Mouse (Mus musculus): Measurements from ENCODE around the gene Cfap52. TPM values are rescaled to one million over a fixed set of nuclear protein-coding genes. Genes with fewer than 3 reads are reported as not detected.

Cfap52 gene
- polyA plus RNA-seq, 1 experiment from 2014 or later: 0.76 TPM

GRCm38 (mm10) chr11:67973225-67973624, 7.8 kb upstream of the Cfap52 start:
- H3K27ac ChIP-seq: no peak overlapping the region
- no peak overlapping the region for H3K4me3 ChIP-seq
- peaks cover 28% of the 10 kb centered on the region for H3K36me3 ChIP-seq
- H3K4me2 ChIP-seq (replicated peaks): no peak overlapping the region
- H3K27me3 ChIP-seq: no peaks in the 10 kb centered on the region
- H3K9ac ChIP-seq: no peak overlapping the region
- ATAC-seq (ENCODE audit: low FRiP score, low read depth): no peak
- 83% methylated on average over 5 of the region's 5 CpGs for WGBS
- no peaks in the 10 kb centered on the region for H3K4me1 ChIP-seq
- no peaks in the 10 kb centered on the region for H3K9me3 ChIP-seq

- Histone ChIP-seq H3K4me3 (no peak overlapping the region), H3K27ac (no peak overlapping the region), H3K9me3 (no peaks in the 10 kb centered on the region), H3K27me3 (no peaks in the 10 kb centered on the region), H3K36me3 (peaks cover 28% of the 10 kb centered on the region), H3K9ac (no peak overlapping the region), H3K4me1 (0 out of 2 replicates have a peak, but pooled peaks cover 4% of the 10 kb centered on the region), H3K4me2 (replicated peaks) (no peak overlapping the region)
- no peak for ATAC-seq (ENCODE audit: low FRiP score, low read depth)
- WGBS: 64% methylated on average over 1 of the region's 1 CpGs
These were observed 7.2 kb upstream of the Cfap52 start for GRCm38 (mm10) chr11:67972606-67973005.

GRCm38 (mm10) chr11:67967831-67968230, 2.4 kb upstream of the Cfap52 start:
- Histone ChIP-seq H3K9me3 (no peaks in the 10 kb centered on the region), H3K27me3 (no peaks in the 10 kb centered on the region), H3K9ac (no peak overlapping the region), H3K4me2 (replicated peaks) (peak overlapping the region; percentile 90; the same call in 1 of the 2 replicates), H3K36me3 (peaks cover 16% of the 10 kb centered on the region), H3K27ac (no peak overlapping the region), H3K4me1 (peaks cover 21% of the 10 kb centered on the region), H3K4me3 (0 out of 2 replicates have a peak overlapping the region, but pooled peaks have one; percentile 87)
- no peak for ATAC-seq (ENCODE audit: low FRiP score, low read depth)
- WGBS: 75% methylated on average over 11 of the region's 11 CpGs

DNA sequence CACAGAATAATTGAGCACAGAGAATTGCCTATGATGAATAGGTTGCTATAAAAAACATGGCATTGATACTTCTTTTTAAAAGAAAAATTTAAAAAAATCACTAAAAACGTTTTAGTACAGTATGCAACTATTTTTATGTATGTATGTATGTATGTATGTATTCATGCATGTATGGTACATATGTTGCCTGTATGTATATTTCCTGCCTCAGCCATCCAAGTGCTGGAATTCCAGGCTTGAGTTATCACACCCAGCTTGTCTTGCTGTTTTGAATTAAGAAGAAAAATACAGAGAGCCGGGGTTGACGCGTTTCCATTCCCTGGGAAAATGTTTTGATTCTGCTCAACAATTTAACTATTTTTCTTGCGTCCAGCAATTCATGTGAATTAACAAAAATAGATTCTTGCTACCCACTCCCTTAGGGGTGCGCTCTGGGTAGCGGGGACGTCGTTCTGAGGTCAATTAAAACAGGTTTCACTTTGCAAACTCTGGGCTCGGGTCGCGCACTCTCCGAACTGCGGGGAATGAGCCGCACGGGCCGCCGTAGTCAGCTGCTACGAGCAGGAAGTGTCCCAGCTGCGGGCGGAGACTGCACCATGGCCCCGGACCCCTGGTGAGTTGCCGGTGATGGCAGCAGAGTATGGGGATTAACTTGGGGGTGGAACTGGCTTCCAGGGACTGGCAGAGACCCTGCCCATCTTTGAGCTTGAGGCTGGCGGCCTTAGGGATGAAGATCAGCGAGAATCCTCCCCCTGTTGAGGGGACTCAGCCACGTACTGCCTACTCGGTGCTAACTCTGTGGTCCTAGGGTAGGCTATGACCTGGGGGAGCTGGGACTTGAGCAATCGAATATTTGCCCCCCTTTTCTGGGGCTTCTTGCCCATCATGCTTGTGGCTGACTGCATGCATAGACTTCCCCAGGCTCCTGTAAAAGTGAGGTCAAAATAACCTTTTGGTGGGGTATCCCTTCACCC, 741 bp upstream of the Cfap52 start, which contains the start of gene Stx8:
Gene Stx8 (plus strand): TSS at position 289 of the 974 bp plus-strand sequence.
- H3K9ac ChIP-seq: peak within 1 kb of the TSS; percentile 88
- under 1% methylated on average over 28 of the region's 28 CpGs for WGBS
- peaks cover 11% of the 10 kb centered on the region for H3K36me3 ChIP-seq
- peak; percentile 71; the same call in 1 of the 2 replicates for ATAC-seq (ENCODE audit: low FRiP score, low read depth)
- peak within 1 kb of the TSS; percentile 90 for H3K4me2 ChIP-seq (replicated peaks)
- H3K27ac ChIP-seq: peak within 1 kb of the TSS; percentile 22; the same call in 1 of the 2 replicates
- no peaks in the 10 kb centered on the region for H3K9me3 ChIP-seq
- peak within 1 kb of the TSS; percentile 87 for H3K4me3 ChIP-seq
- H3K4me1 ChIP-seq: peaks cover 21% of the 10 kb centered on the region
- H3K27me3 ChIP-seq: no peaks in the 10 kb centered on the region

DNA sequence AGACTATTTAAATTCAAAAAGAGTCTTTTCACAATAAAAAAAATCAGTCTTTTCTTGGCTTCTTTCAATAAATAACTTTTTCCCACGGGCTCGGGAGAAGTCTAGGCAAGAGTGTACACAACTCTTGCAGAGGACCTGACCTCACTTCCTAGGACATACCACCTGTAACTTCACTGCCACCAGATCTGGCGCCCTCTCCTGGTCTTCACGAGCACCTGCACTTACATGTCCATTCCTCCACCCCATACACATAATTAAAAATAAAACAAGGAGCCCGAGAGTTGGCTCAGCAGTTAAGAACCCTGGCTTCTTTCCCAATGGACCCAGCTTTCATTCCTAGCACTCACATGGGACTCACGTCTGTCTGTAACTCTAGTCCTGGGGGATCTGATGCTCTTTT, 1.3 kb downstream of the Cfap52 start:
- Histone ChIP-seq H3K9me3 (no peaks in the 10 kb centered on the region), H3K4me1 (peaks cover 21% of the 10 kb centered on the region), H3K9ac (no peak overlapping the region), H3K27me3 (no peaks in the 10 kb centered on the region), H3K4me3 (no peak overlapping the region), H3K36me3 (no peaks in the 10 kb centered on the region), H3K4me2 (replicated peaks) (no peak overlapping the region), H3K27ac (no peak overlapping the region)
- 72% methylated on average over 6 of the region's 6 CpGs for WGBS
- ATAC-seq (ENCODE audit: low FRiP score, low read depth): no peak

- no peak for ATAC-seq (ENCODE audit: low FRiP score, low read depth)
- WGBS: 81% methylated on average over 6 of the region's 6 CpGs
- Histone ChIP-seq H3K4me1 (no peaks in the 10 kb centered on the region), H3K36me3 (no peaks in the 10 kb centered on the region), H3K27me3 (no peaks in the 10 kb centered on the region), H3K4me3 (no peak overlapping the region), H3K27ac (no peak overlapping the region), H3K9me3 (no peaks in the 10 kb centered on the region), H3K4me2 (replicated peaks) (no peak overlapping the region), H3K9ac (no peak overlapping the region)
These were observed 11.0 kb downstream of the Cfap52 start for GRCm38 (mm10) chr11:67954413-67954812.

DNA sequence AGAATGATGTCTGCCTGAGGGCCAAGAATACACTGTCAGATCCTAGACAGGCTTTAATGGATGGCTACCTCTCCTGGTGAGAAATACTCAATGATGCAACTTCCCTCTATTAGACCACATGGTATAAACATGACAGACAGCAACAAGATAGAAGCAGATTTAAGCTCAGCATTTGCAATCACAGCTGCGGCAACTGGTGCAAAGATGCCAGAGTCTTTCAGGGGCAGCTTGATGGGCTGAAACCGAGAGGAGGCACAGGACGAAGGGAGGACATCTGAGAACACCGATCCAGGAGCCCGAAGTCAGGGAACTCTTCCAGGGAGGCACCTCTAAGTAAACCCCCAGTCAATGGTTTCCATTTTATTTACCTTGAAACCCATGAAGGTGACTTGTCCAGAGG, 11.8 kb downstream of the Cfap52 start:
- H3K9ac ChIP-seq: no peak overlapping the region
- H3K27ac ChIP-seq: no peak overlapping the region
- H3K4me2 ChIP-seq (replicated peaks): no peak overlapping the region
- 78% methylated on average over 5 of the region's 5 CpGs for WGBS
- ATAC-seq (ENCODE audit: low FRiP score, low read depth): no peak
- no peak overlapping the region for H3K4me3 ChIP-seq
- no peaks in the 10 kb centered on the region for H3K27me3 ChIP-seq
- H3K4me1 ChIP-seq: peaks cover 4% of the 10 kb centered on the region
- H3K36me3 ChIP-seq: no peaks in the 10 kb centered on the region
- H3K9me3 ChIP-seq: no peaks in the 10 kb centered on the region

GRCm38 (mm10) chr11:67949475-67949874, 16.0 kb downstream of the Cfap52 start:
- Histone ChIP-seq H3K27me3 (no peaks in the 10 kb centered on the region), H3K4me2 (replicated peaks) (no peak overlapping the region), H3K9me3 (no peaks in the 10 kb centered on the region), H3K9ac (no peak overlapping the region), H3K4me1 (peaks cover 5% of the 10 kb centered on the region), H3K4me3 (no peak overlapping the region), H3K36me3 (no peaks in the 10 kb centered on the region), H3K27ac (no peak overlapping the region)
- ATAC-seq (ENCODE audit: low FRiP score, low read depth): no peak
- WGBS: 89% methylated on average over 9 of the region's 9 CpGs

GRCm38 (mm10) chr11:67948229-67948628, 17.2 kb downstream of the Cfap52 start:
- H3K4me2 ChIP-seq (replicated peaks): no peak overlapping the region
- H3K27ac ChIP-seq: no peak overlapping the region
- no peaks in the 10 kb centered on the region for H3K36me3 ChIP-seq
- ATAC-seq (ENCODE audit: low FRiP score, low read depth): no peak
- H3K4me3 ChIP-seq: no peak overlapping the region
- peaks cover 5% of the 10 kb centered on the region for H3K4me1 ChIP-seq
- H3K9ac ChIP-seq: no peak overlapping the region
- no peaks in the 10 kb centered on the region for H3K9me3 ChIP-seq
- WGBS: 56% methylated on average over 3 of the region's 3 CpGs
- H3K27me3 ChIP-seq: no peaks in the 10 kb centered on the region

- Histone ChIP-seq H3K36me3 (no peaks in the 10 kb centered on the region), H3K4me3 (no peak overlapping the region), H3K27me3 (0 out of 2 replicates have a peak, but pooled peaks cover 2% of the 10 kb centered on the region), H3K27ac (no peak overlapping the region), H3K4me1 (no peaks in the 10 kb centered on the region), H3K4me2 (replicated peaks) (no peak overlapping the region), H3K9me3 (no peaks in the 10 kb centered on the region), H3K9ac (no peak overlapping the region)
- no peak for ATAC-seq (ENCODE audit: low FRiP score, low read depth)
- WGBS: 95% methylated on average over 3 of the region's 3 CpGs
These were observed 33.3 kb downstream of the Cfap52 start for GRCm38 (mm10) chr11:67932156-67932555.

GRCm38 (mm10) chr11:67926348-67927055, 38.9 kb downstream of the Cfap52 start:
- peaks cover 8% of the 10 kb centered on the region; the same call in 1 of the 2 replicates for H3K4me1 ChIP-seq
- H3K27me3 ChIP-seq: peaks cover 12% of the 10 kb centered on the region
- no peak for ATAC-seq (ENCODE audit: low FRiP score, low read depth)
- H3K27ac ChIP-seq: no peak overlapping the region
- no peaks in the 10 kb centered on the region for H3K36me3 ChIP-seq
- 21% methylated on average over 10 of the region's 15 CpGs for WGBS
- H3K4me3 ChIP-seq: no peak overlapping the region
- no peaks in the 10 kb centered on the region for H3K9me3 ChIP-seq
- no peak overlapping the region for H3K9ac ChIP-seq
- no peak overlapping the region for H3K4me2 ChIP-seq (replicated peaks)

DNA sequence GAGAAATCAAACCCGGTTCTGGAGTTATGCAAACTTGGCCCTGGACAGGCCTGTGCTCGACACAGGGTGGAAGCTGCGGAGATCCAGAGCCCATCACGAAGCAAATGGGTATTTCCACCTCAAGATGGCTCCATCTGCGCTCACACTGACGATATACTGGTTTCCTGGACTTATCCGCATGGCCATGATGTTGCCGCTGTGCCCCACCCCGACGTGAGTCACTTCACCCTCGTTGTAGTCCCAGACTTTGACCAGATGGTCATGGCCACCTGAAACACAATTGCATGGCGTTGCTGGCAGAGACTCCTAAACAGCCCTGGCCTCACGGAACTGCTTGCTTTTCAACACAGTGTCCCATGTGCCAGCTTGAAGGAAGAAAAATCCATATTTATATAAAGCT, 40.5 kb downstream of the Cfap52 start:
- no peak overlapping the region for H3K4me2 ChIP-seq (replicated peaks)
- H3K9ac ChIP-seq: no peak overlapping the region
- H3K27ac ChIP-seq: no peak overlapping the region
- H3K4me3 ChIP-seq: no peak overlapping the region
- H3K27me3 ChIP-seq: peaks cover 25% of the 10 kb centered on the region
- 89% methylated on average over 13 of the region's 13 CpGs for WGBS
- ATAC-seq (ENCODE audit: low FRiP score, low read depth): no peak
- no peaks in the 10 kb centered on the region for H3K36me3 ChIP-seq
- H3K9me3 ChIP-seq: no peaks in the 10 kb centered on the region
- H3K4me1 ChIP-seq: peaks cover 8% of the 10 kb centered on the region; the same call in 1 of the 2 replicates
